Mouse (Mus musculus) neural tube, embryonic 15.5 days (tissue): ENCODE measurements at regions not wholly inside any gene's neighbourhood (a gene's known extent, or its start where the extent isn't known, plus 50 kb on each side); places are given as distances from the start of the nearest gene placed in this dataset.
A peak's percentile ranks its signal among the peaks of the same experiment; 100 is the strongest.
"Not testable (repeated sequence)": the region's sequence is repeated elsewhere in the genome, so short reads cannot be mapped to it uniquely, and the experiment has no call there.

Experiments used
- ATAC-seq: fragments of 200-750 bp; cut with Nextera tagmentation; 2 replicates; pipeline ENCODE4 v1.8.0; 2017; ENCODE audit warnings: mild to moderate bottlenecking, moderate TSS enrichment, moderate library complexity; ENCODE audit not compliant: low FRiP score
- H3K27ac ChIP-seq: fragments of 300-500 bp; sonication (generic); replicated peaks from 2 replicates; pipeline ENCODE4 v1.5.1; 2015; ENCODE audit warnings: mild to moderate bottlenecking, inconsistent platforms
- H3K27me3 ChIP-seq: fragments of 300-500 bp; sonication (generic); replicated peaks from 2 replicates; pipeline ENCODE4 v1.6.1; 2015; ENCODE audit warnings: inconsistent platforms
- H3K36me3 ChIP-seq: fragments of 300-500 bp; sonication (generic); 2 replicates; pipeline ENCODE4 v1.6.1; 2015; ENCODE audit warnings: inconsistent platforms
- H3K4me1 ChIP-seq: fragments of 300-500 bp; sonication (generic); 2 replicates; pipeline ENCODE4 v1.6.1; 2015; ENCODE audit warnings: inconsistent platforms
- H3K4me2 ChIP-seq: fragments of 300-500 bp; sonication (generic); 2 replicates; pipeline ENCODE4 v1.6.1; 2015; ENCODE audit warnings: inconsistent platforms, mild to moderate bottlenecking, moderate library complexity
- H3K4me3 ChIP-seq: fragments of 300-500 bp; sonication (generic); replicated peaks from 2 replicates; pipeline ENCODE4 v1.5.1; 2015; ENCODE audit warnings: mild to moderate bottlenecking, inconsistent platforms
- H3K9ac ChIP-seq: fragments of 300-500 bp; sonication (generic); replicated peaks from 2 replicates; pipeline ENCODE4 v1.6.1; 2015; ENCODE audit warnings: mild to moderate bottlenecking, inconsistent platforms
- H3K9me3 ChIP-seq: fragments of 300-500 bp; sonication (generic); replicated peaks from 2 replicates; pipeline ENCODE4 v1.6.1; 2016; ENCODE audit warnings: inconsistent platforms
- WGBS: fragments of 180-500 bp; shearing (Covaris S2); methylation state at CpG from one replicate; pipeline ENCODE4 v1.1.7; 2015; ENCODE audit warnings: mixed read lengths; 5-methylcytosine and 5-hydroxymethylcytosine counted together

DNA sequence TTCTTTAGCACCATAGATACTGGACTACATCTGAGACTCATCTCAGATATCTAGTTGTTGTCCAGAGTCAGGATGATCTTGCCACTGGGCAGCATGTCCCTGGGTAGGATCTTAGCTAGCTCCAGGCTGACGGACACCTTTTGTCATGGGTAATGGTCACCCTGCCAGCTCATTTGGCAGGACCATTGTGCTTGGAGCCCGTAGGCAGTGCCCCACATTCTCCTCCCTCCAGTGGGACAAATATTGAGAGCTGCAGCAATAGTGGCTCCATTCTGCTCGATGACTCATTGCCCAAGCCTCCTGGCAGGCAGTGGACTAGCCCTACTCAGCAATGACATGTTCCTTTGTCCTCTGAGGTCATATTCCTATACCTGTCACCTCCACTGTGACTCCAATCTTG lies 258.9 kb upstream of the Tmpo start:
- 77% methylated on average over 3 of the region's 3 CpGs for WGBS

DNA sequence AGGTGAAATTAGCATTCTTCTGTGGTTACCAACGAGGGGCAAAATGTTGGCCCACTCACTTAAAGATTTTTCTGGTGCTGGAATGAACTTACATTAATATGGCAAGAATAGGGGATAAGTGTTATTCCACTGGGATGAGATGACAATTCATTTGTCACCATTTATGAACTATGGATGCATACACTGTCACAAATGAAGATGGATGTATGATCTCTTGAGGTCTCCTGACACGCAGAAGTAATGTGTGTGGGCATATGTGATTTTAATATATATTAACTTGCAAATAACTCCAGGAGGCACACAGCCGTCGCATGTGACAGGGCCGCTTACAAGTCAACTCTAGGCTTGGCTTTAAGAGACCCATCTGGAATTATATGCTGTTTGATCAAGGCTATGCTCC lies 256.8 kb upstream of the Tmpo start:
- no peak for ATAC-seq
- Histone ChIP-seq H3K36me3 (no peaks in the 10 kb centered on the region), H3K27me3 (no peaks in the 10 kb centered on the region), H3K4me1 (peaks cover 13% of the 10 kb centered on the region), H3K4me3 (no peak overlapping the region), H3K9me3 (no peaks in the 10 kb centered on the region), H3K9ac (no peak overlapping the region), H3K4me2 (no peak overlapping the region), H3K27ac (no peak overlapping the region)
- WGBS: 61% methylated on average over 5 of the region's 5 CpGs

More for the DNA sequence above, 258.9 kb upstream of the Tmpo start:
- Histone ChIP-seq H3K4me2 (no peak overlapping the region), H3K9me3 (no peaks in the 10 kb centered on the region), H3K9ac (no peak overlapping the region), H3K4me1 (peaks cover 13% of the 10 kb centered on the region), H3K4me3 (no peak overlapping the region), H3K36me3 (no peaks in the 10 kb centered on the region), H3K27ac (no peak overlapping the region), H3K27me3 (no peaks in the 10 kb centered on the region)
- ATAC-seq: no peak

DNA sequence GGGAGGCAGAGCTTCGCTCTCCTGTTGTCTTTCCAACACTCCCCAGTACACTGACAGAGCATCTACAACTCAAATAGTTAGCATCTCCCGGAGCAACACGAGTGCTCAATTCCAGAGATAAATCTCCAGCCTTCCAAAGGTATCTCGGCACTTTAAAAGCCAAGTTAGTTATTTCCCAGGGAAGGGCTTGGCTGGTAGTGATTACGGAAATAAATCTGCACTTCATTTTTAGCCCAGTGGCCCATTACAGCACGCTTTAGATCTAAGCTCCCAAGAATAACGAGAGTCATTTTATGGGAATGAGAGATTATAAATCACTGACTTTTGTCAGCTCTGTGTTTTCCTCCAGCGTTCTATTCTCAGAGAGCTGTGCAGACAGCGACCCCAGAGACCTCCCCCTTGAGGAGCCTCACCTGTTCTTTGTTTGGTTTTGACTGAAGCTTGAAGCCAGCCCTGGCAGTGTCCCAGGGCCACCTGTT lies 255.0 kb upstream of the Tmpo start:
- peaks cover 13% of the 10 kb centered on the region for H3K4me1 ChIP-seq
- no peak overlapping the region for H3K4me3 ChIP-seq
- peak; percentile 82 for ATAC-seq
- no peak overlapping the region for H3K9ac ChIP-seq
- 7% methylated on average over 9 of the region's 9 CpGs for WGBS
- peak overlapping the region; percentile 54 for H3K27ac ChIP-seq
- H3K9me3 ChIP-seq: no peaks in the 10 kb centered on the region
- H3K36me3 ChIP-seq: no peaks in the 10 kb centered on the region
- H3K27me3 ChIP-seq: no peaks in the 10 kb centered on the region
- H3K4me2 ChIP-seq: peak overlapping the region; percentile 22; the same call in 1 of the 2 replicates

DNA sequence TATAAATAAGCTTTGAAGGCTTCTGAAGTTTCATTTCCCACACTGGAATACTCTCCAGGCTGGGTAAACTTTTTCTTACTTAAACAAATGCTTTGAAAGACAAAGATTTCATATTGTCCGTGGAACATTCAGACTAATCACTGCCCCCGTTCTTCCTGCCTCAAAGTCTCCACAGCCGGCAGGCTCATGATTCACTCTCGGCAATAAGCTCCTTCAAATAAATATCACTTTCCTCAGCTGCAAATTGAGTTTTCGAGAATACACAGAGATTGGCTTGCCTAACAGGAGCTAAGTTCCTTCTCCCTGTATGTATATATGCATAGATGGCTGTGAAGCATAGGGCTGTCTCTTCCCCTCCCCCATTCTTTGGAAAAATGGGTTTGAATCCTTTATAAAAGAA lies 249.2 kb upstream of the Tmpo start:
- 53% methylated on average over 5 of the region's 5 CpGs for WGBS
- Histone ChIP-seq H3K36me3 (no peaks in the 10 kb centered on the region), H3K4me3 (no peak overlapping the region), H3K4me2 (no peak overlapping the region), H3K9me3 (no peaks in the 10 kb centered on the region), H3K27ac (no peak overlapping the region), H3K9ac (no peak overlapping the region), H3K27me3 (no peaks in the 10 kb centered on the region), H3K4me1 (peaks cover under 1% of the 10 kb centered on the region; the same call in 1 of the 2 replicates)
- no peak for ATAC-seq

DNA sequence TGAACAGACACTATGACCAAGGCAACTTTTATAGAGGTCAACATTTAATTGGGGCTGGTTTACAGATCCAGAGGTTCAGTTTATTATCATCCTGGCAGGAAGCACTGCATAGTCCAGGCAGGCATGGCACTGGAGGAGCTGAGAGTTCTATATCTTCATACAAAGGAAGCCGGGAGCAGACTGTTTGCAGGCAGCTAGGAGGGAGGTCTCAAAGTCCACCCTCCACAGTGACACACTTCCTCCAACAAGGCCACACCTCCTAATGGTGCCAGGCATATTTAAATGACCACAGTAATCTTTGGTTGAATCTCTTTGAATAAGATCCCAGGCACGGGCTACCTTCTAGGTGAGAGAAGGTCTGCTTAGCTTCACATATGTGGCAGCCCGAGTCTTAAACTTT lies 245.5 kb upstream of the Tmpo start:
- Histone ChIP-seq H3K4me3 (no peak overlapping the region), H3K9me3 (no peaks in the 10 kb centered on the region), H3K4me1 (no peaks in the 10 kb centered on the region), H3K27ac (no peak overlapping the region), H3K27me3 (no peaks in the 10 kb centered on the region), H3K9ac (no peak overlapping the region), H3K4me2 (no peak overlapping the region), H3K36me3 (no peaks in the 10 kb centered on the region)
- no peak for ATAC-seq
- 98% methylated on average over 3 of the region's 3 CpGs for WGBS

DNA sequence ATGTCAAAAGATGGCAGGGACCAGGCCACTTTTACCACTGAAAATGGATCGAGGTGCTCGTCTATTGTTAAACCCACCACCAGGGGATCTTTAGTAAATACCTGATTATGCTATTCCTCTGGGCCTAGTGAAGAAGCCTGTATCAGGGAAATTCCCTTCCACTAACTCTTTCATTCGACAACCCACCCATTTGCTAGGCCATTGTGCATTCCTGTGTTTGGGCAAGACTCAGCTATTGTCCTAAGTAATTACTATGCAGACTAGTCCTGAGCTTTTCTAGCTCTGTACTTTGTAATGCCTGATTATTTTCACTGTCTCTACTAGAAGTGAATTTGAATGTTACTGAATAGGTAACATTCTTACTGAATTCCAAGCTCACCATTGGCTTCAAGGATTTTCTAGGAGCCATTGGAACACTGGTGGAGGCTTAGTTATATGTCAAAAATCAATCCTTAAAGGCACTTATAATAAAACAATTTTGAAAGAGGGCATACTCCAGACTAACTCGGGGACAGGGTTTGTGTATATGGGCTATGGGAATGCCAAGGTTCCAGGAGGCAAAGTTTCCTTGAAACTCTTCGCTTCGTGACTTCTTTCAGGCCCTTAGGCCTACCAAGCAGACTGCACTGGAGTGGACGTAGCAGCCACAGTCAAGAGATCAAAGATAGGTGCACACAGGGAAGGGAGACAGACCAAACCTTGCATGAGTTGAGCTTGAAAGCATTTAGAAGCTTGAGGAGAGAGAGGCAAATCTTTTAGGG lies 244.7 kb upstream of the Tmpo start:
- ATAC-seq, H3K9me3 ChIP-seq, H3K9ac ChIP-seq, H3K27ac ChIP-seq, H3K4me1 ChIP-seq, H3K4me2 ChIP-seq, H3K36me3 ChIP-seq, H3K4me3 ChIP-seq, H3K27me3 ChIP-seq: not testable (repeated sequence)
- 68% methylated on average over 7 of the region's 7 CpGs for WGBS

DNA sequence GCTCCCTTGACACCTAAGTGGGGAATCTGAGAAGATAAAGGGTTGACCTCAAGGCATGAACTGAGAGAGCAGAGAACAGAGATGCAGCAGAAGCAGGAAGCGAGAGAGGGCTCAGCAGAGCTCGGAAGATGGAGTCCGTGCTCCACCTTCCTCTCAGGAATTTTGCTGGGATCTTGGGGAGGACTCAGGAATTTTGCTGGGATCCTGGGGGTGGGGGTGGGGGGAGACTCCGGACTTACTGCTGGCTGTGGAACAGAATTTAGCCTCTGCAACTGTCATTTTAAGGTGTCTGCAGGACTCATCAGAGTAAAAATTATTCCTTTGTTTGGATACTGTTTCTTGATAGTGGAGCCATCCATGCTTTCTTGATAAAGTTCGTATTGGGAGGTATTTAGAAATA lies 243.7 kb upstream of the Tmpo start:
- ATAC-seq: no peak
- no peaks in the 10 kb centered on the region for H3K9me3 ChIP-seq
- no peaks in the 10 kb centered on the region for H3K4me1 ChIP-seq
- H3K9ac ChIP-seq: no peak overlapping the region
- 73% methylated on average over 5 of the region's 5 CpGs for WGBS
- no peak overlapping the region for H3K4me2 ChIP-seq
- H3K27ac ChIP-seq: no peak overlapping the region
- no peaks in the 10 kb centered on the region for H3K36me3 ChIP-seq
- H3K27me3 ChIP-seq: no peaks in the 10 kb centered on the region
- H3K4me3 ChIP-seq: no peak overlapping the region

DNA sequence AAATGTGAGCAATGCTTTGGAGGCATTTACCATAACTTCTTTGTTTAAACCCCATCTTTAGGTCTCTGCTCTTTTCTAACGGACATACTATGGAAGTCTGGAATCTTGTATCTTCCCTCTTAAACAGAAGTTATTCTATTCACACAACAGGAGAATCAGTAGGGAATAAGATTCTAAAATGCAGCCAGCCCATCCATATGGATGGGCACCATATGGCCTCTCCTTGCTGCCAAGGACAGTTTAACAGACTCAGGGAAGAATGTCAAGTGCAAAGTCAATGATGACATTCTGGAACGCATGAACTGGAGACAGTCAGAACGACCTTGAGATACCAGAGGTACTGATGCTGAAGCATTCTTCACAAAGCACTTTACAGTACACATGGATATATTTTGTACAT lies 206.1 kb upstream of the Tmpo start:
- Histone ChIP-seq H3K27me3 (no peaks in the 10 kb centered on the region), H3K4me1 (0 out of 2 replicates have a peak, but pooled peaks cover 9% of the 10 kb centered on the region), H3K9ac (no peak overlapping the region), H3K36me3 (no peaks in the 10 kb centered on the region), H3K4me3 (no peak overlapping the region), H3K27ac (no peak overlapping the region), H3K9me3 (no peaks in the 10 kb centered on the region), H3K4me2 (no peak overlapping the region)
- WGBS: 57% methylated on average over 3 of the region's 3 CpGs
- ATAC-seq: no peak

DNA sequence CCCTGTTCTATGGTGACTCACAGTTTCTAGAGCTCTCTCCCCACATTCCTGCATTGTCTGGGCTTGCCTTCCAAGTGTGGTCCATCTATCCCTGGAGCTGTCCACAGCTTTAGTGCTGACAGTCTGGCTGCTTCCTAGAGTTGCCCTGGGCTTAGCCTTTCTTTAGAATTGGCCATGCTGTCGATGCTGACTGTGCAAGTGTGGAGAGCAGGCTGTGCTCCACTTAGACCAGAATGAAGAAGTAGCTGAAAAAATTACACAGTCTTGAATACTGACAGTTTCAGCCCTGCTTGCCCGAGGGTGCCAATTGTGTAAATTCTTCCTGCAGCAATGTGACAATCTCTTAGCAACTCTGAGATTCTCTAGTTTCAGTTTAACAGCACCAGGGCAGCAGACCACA lies 203.3 kb upstream of the Tmpo start:
- H3K27me3 ChIP-seq: no peaks in the 10 kb centered on the region
- no peak overlapping the region for H3K9ac ChIP-seq
- no peaks in the 10 kb centered on the region for H3K9me3 ChIP-seq
- 0 out of 2 replicates have a peak, but pooled peaks cover 9% of the 10 kb centered on the region for H3K4me1 ChIP-seq
- no peak overlapping the region for H3K27ac ChIP-seq
- no peak overlapping the region for H3K4me2 ChIP-seq
- no peak overlapping the region for H3K4me3 ChIP-seq
- H3K36me3 ChIP-seq: no peaks in the 10 kb centered on the region
- WGBS: 33% methylated on average over 2 of the region's 2 CpGs
- ATAC-seq: peak; percentile 83; the same call in 1 of the 2 replicates

DNA sequence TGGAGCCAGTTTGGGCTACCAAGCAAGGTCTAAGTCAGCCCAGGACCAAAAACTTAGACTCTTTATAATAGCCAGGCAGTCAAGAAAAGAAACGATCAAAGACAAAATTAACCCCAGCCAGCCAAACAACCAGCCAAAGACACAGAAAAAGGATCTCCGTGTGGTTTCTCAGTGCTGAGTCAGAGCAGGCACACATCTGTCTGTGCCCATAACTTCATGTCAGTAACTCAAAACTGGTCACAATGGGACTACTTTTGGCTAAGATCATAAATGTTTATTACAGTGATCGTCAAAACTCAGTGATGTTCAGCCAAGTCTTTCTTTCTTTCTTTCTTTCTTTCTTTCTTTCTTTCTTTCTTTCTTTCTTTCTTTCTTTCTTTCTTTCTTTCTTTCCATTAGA lies 195.6 kb upstream of the Tmpo start:
- Histone ChIP-seq H3K9me3 (no peaks in the 10 kb centered on the region), H3K27ac (no peak overlapping the region), H3K4me3 (no peak overlapping the region), H3K27me3 (no peaks in the 10 kb centered on the region), H3K9ac (no peak overlapping the region), H3K4me2 (no peak overlapping the region), H3K4me1 (no peaks in the 10 kb centered on the region), H3K36me3 (no peaks in the 10 kb centered on the region)
- no peak for ATAC-seq
- WGBS: 89% methylated on average over 3 of the region's 3 CpGs

DNA sequence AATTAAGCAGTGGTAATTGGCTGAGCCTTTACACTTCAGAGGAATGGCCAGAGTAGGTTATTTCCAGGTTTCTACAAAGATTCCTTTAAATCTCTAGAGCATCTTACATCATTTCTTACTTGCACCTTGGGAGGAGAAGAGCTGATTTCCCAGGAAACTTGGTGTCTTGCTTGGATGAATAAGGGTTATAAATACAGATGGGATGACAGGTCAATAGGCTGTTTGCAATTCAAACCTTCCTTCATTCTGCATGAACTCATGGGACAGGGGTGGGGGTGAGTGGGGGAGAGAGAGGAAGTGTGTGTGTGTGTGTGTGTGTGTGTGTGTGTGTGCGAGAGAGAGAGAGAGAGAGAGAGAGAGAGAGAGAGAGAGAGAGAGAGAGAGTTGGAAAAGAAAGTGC lies 186.4 kb upstream of the Tmpo start:
- Histone ChIP-seq H3K4me3 (no peak overlapping the region), H3K36me3 (no peaks in the 10 kb centered on the region), H3K27ac (no peak overlapping the region), H3K4me1 (no peaks in the 10 kb centered on the region), H3K9ac (no peak overlapping the region), H3K4me2 (no peak overlapping the region), H3K27me3 (no peaks in the 10 kb centered on the region), H3K9me3 (no peaks in the 10 kb centered on the region)
- ATAC-seq: no peak
- WGBS: 70% methylated on average over 1 of the region's 1 CpGs

DNA sequence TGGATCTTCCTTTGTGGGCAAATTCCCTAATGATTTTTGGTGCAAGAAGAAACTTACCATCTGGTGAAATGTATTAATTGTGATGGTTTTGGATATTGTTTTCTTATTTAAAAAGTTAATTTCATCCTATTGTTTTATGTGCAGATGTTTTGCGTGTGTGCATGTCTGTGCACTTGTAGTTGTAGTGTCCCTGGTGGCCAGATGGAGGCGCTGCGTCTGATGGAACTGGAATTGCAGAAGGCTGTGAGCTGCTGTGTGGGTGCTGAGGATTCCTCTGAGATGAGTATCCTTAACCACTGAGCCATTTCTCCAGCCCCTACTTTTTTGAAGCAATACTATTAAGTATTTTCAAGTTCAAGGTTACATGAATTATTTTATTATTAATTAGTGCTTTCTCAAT lies 181.5 kb upstream of the Tmpo start:
- Histone ChIP-seq H3K4me3 (no peak overlapping the region), H3K4me2 (no peak overlapping the region), H3K4me1 (no peaks in the 10 kb centered on the region), H3K9ac (no peak overlapping the region), H3K27ac (no peak overlapping the region), H3K9me3 (no peaks in the 10 kb centered on the region), H3K36me3 (no peaks in the 10 kb centered on the region), H3K27me3 (no peaks in the 10 kb centered on the region)
- WGBS: 85% methylated on average over 3 of the region's 3 CpGs
- no peak for ATAC-seq
